Mouse (Mus musculus): Measurements from ENCODE around the gene Klhl42. TPM values are rescaled to one million over a fixed set of nuclear protein-coding genes. Genes with fewer than 3 reads are reported as not detected.

The Klhl42 gene
- polyA plus RNA-seq, 1 experiment from 2014 or later = 14.6 TPM

DNA sequence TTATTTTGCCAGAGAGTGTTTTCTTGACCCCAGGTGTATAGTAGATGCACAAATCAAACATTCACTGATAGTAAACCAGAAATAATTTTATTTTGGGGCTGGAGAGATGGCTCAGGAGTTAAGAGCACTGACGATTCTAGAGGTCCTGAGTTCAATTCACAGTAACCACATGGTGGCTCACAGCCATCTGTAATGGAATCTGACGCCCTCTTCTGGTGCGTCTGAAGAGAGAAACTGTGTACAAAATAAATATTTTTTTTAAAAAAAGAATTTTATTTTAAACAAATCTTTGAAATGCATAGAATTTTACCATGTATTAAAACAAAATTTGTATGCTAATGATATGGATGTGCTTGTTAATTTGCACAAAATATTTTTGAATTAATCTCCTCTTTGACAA is 2.7 kb upstream of the Klhl42 start:
- Histone ChIP-seq H3K27me3 (ENCODE audit: insufficient read depth, low read length) (no peaks in the 10 kb centered on the region), H3K36me3 (ENCODE audit: insufficient read depth) (0 out of 2 replicates have a peak, but pooled peaks cover 3% of the 10 kb centered on the region), H3K9me3 (ENCODE audit: low read depth, low read length) (no peaks in the 10 kb centered on the region), H3K27ac (ENCODE audit: low read depth) (no peak overlapping the region), H3K9ac (no peak overlapping the region), H3K4me1 (ENCODE audit: insufficient read depth) (0 out of 2 replicates have a peak, but pooled peaks cover 2% of the 10 kb centered on the region), H3K4me3 (ENCODE audit: low read depth, low read length) (no peak overlapping the region), H3K4me2 (no peak overlapping the region)
- ATAC-seq (ENCODE audit: insufficient read depth) = no peak
- WGBS = 72% methylated on average over 3 of the region's 3 CpGs
- peak; percentile 5; the same call in 1 of the 2 replicates for TF ChIP-seq CTCF (IDR thresholded peaks at IDR 0.05; ENCODE audit: low read depth)
- DNase-seq = no peak

DNA sequence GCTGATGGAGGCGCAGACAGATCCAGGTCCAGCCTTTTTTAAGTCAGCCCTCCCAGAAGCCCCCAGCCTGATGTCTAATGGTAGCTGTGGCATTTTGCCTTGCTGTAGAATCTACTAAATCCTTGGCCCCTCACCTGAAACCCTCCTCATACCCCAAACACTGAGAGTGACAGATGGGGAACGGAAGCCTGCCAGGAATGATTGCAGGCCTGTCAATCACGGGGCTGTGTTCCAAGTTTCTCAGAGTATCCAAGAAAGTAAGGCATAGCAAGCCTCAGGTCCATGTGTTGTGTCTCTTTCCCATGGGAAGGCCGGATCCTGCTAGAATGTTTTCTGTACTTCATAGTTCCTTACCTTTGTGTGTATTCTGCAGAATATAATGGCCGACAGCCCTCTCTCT is 988 bp upstream of the Klhl42 start:
- Histone ChIP-seq H3K27me3 (ENCODE audit: insufficient read depth, low read length) (no peaks in the 10 kb centered on the region), H3K9me3 (ENCODE audit: low read depth, low read length) (no peaks in the 10 kb centered on the region), H3K27ac (ENCODE audit: low read depth) (no peak overlapping the region), H3K4me1 (ENCODE audit: insufficient read depth) (0 out of 2 replicates have a peak, but pooled peaks cover 2% of the 10 kb centered on the region), H3K4me3 (ENCODE audit: low read depth, low read length) (no peak overlapping the region; the same call in 1 of the 2 replicates), H3K4me2 (peak overlapping the region; percentile 87), H3K36me3 (ENCODE audit: insufficient read depth) (0 out of 2 replicates have a peak, but pooled peaks cover 3% of the 10 kb centered on the region), H3K9ac (no peak overlapping the region)
- ATAC-seq (ENCODE audit: insufficient read depth) (no peak), DNase-seq (no peak)
- no peak for TF ChIP-seq CTCF (IDR thresholded peaks at IDR 0.05; ENCODE audit: low read depth)
- 78% methylated on average over 5 of the region's 5 CpGs for WGBS

DNA sequence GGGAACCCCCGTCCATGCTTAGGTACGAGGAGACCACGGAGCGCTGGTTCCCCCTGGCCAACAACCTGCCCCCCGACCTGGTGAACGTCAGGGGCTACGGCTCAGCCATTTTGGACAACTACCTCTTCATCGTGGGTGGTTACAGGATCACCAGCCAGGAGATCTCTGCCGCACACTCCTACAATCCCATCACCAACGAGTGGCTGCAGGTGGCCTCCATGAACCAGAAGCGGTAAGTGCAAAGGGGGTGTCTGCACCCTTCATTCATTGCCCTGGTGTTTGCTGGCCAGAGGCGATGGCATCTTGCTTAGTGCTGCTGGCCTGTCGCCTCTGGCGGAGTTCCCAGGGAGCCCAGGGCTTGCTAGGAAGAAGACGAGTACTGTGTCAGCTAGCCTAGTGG is 957 bp downstream of the Klhl42 start:
- H3K4me1 ChIP-seq (ENCODE audit: insufficient read depth) = 0 out of 2 replicates have a peak, but pooled peaks cover 2% of the 10 kb centered on the region
- H3K27ac ChIP-seq (ENCODE audit: low read depth) = peak overlapping the region; percentile 84; the same call in 1 of the 2 replicates
- no peaks in the 10 kb centered on the region for H3K9me3 ChIP-seq (ENCODE audit: low read depth, low read length)
- H3K27me3 ChIP-seq (ENCODE audit: insufficient read depth, low read length) = no peaks in the 10 kb centered on the region
- TF ChIP-seq CTCF (IDR thresholded peaks at IDR 0.05; ENCODE audit: low read depth) = no peak
- H3K4me2 ChIP-seq = peak overlapping the region; percentile 87
- H3K36me3 ChIP-seq (ENCODE audit: insufficient read depth) = 0 out of 2 replicates have a peak, but pooled peaks cover 3% of the 10 kb centered on the region
- DNase-seq (peak; percentile 58), ATAC-seq (ENCODE audit: insufficient read depth) (peak; percentile 12; the same call in 1 of the 2 replicates)
- peak overlapping the region; percentile 87 for H3K4me3 ChIP-seq (ENCODE audit: low read depth, low read length)
- peak overlapping the region; percentile 85 for H3K9ac ChIP-seq
- WGBS = 2% methylated on average over 15 of the region's 15 CpGs

DNA sequence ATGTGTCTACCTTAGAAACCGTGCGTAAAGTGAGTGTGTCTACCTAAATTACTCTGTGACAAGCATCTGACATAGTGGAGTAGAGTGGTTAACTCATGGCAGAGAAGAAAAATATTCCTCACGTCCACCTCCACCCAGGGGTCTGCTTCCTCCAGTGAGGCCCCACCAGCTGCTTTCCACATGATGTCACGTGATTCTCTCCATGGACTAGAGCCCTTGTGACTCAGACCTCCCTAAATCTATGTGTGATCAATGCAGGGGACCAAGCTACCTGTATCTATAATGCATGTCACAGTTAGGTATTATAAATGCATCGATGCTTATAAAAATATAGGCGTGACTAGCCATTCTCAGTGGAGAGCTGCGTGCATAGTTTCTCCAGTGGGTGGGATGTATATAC is 3.6 kb downstream of the Klhl42 start:
- Histone ChIP-seq H3K36me3 (ENCODE audit: insufficient read depth) (0 out of 2 replicates have a peak, but pooled peaks cover 9% of the 10 kb centered on the region), H3K9ac (no peak overlapping the region), H3K27ac (ENCODE audit: low read depth) (no peak overlapping the region), H3K4me3 (ENCODE audit: low read depth, low read length) (no peak overlapping the region), H3K4me1 (ENCODE audit: insufficient read depth) (0 out of 2 replicates have a peak, but pooled peaks cover 2% of the 10 kb centered on the region), H3K9me3 (ENCODE audit: low read depth, low read length) (no peaks in the 10 kb centered on the region), H3K4me2 (no peak overlapping the region), H3K27me3 (ENCODE audit: insufficient read depth, low read length) (no peaks in the 10 kb centered on the region)
- 78% methylated on average over 7 of the region's 7 CpGs for WGBS
- TF ChIP-seq CTCF (IDR thresholded peaks at IDR 0.05; ENCODE audit: low read depth) = no peak
- ATAC-seq (ENCODE audit: insufficient read depth) (no peak), DNase-seq (no peak)

DNA sequence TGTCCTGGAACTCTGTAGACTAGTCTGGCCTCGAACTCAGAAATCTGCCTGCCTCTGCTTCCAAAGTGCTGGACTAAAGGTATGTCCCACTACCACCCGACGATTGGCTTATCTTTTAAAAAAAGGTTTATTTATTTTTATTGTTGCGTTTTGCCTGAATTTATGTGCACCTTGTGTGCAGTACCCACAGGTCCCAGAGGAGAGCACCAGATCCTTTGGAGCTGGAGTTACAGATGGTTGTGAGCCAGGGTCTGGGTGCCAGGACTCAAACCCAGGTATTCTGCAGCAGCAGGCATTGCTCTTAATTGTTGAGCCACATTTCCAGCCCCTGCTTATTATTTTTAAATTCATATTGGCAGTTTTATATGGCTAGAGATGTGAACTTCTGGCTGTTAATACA is 4.9 kb downstream of the Klhl42 start:
- H3K4me1 ChIP-seq (ENCODE audit: insufficient read depth) = 0 out of 2 replicates have a peak, but pooled peaks cover 2% of the 10 kb centered on the region
- no peaks in the 10 kb centered on the region for H3K27me3 ChIP-seq (ENCODE audit: insufficient read depth, low read length)
- no peak overlapping the region for H3K9ac ChIP-seq
- no peaks in the 10 kb centered on the region for H3K9me3 ChIP-seq (ENCODE audit: low read depth, low read length)
- DNase-seq (no peak), ATAC-seq (ENCODE audit: insufficient read depth) (no peak)
- no peak overlapping the region for H3K27ac ChIP-seq (ENCODE audit: low read depth)
- no peak overlapping the region for H3K4me2 ChIP-seq
- no peak overlapping the region for H3K4me3 ChIP-seq (ENCODE audit: low read depth, low read length)
- no peak for TF ChIP-seq CTCF (IDR thresholded peaks at IDR 0.05; ENCODE audit: low read depth)
- 84% methylated on average over 4 of the region's 4 CpGs for WGBS
- 0 out of 2 replicates have a peak, but pooled peaks cover 15% of the 10 kb centered on the region for H3K36me3 ChIP-seq (ENCODE audit: insufficient read depth)

DNA sequence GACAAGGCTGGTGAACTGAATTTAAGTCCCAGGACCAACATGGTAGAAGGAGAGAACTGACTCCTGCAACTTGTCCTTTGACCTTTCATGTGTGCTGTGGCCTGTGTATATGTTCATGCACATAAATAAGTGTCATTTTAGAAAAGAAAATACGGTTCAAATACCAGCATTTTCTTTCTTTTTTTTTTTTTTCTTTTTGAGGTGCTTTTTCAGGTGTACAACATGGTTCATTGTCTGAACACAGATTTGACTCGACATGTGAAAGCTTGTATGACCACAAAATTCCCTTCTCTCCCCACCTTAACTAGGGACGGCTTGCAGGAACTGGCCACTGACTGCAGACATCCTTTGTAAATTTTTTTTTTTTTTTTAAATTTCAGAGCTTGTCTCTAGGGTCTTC is 5.8 kb downstream of the Klhl42 start:
- H3K4me2 ChIP-seq = no peak overlapping the region
- DNase-seq (no peak), ATAC-seq (ENCODE audit: insufficient read depth) (no peak)
- H3K27me3 ChIP-seq (ENCODE audit: insufficient read depth, low read length) = no peaks in the 10 kb centered on the region
- no peaks in the 10 kb centered on the region for H3K9me3 ChIP-seq (ENCODE audit: low read depth, low read length)
- no peak overlapping the region for H3K9ac ChIP-seq
- H3K36me3 ChIP-seq (ENCODE audit: insufficient read depth) = 0 out of 2 replicates have a peak, but pooled peaks cover 21% of the 10 kb centered on the region
- no peak overlapping the region for H3K4me3 ChIP-seq (ENCODE audit: low read depth, low read length)
- H3K27ac ChIP-seq (ENCODE audit: low read depth) = no peak overlapping the region
- 0 out of 2 replicates have a peak, but pooled peaks cover 2% of the 10 kb centered on the region for H3K4me1 ChIP-seq (ENCODE audit: insufficient read depth)
- no peak for TF ChIP-seq CTCF (IDR thresholded peaks at IDR 0.05; ENCODE audit: low read depth)
- 72% methylated on average over 3 of the region's 3 CpGs for WGBS

DNA sequence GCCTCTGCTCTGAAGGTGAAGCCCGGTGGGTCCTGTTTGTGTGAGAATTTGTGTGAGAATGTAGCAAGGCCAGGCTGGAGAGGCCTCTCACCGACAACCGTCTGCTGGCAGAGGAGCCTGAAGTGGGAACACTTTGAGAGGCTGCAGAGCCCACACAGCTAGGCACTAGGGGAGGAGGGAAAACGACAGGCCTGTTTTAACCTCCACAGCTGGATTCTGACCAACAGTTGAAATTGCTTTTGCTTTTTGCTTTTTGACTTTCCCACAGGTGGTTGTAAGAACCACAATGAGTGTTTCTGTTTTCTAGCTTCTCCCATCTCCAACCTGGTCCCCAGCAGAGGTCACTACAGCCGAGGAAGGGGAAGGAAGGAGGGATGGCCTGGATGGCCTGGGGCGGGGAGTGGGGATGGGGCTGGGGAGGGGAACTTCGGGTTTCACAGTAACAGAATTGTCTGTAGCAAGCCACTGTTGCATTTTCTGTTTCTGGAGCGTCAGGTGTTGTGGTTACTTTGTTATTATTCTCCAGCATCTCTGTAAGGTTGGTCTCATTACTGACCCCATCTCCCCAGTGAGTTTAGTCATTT is 6.3 kb downstream of the Klhl42 start:
- H3K9me3 ChIP-seq (ENCODE audit: low read depth, low read length) = no peaks in the 10 kb centered on the region
- DNase-seq (no peak), ATAC-seq (ENCODE audit: insufficient read depth) (no peak)
- no peaks in the 10 kb centered on the region for H3K27me3 ChIP-seq (ENCODE audit: insufficient read depth, low read length)
- no peak overlapping the region for H3K4me3 ChIP-seq (ENCODE audit: low read depth, low read length)
- no peak overlapping the region for H3K9ac ChIP-seq
- 0 out of 2 replicates have a peak, but pooled peaks cover 2% of the 10 kb centered on the region for H3K4me1 ChIP-seq (ENCODE audit: insufficient read depth)
- 49% methylated on average over 8 of the region's 8 CpGs for WGBS
- 0 out of 2 replicates have a peak, but pooled peaks cover 26% of the 10 kb centered on the region for H3K36me3 ChIP-seq (ENCODE audit: insufficient read depth)
- H3K27ac ChIP-seq (ENCODE audit: low read depth) = no peak overlapping the region
- no peak overlapping the region for H3K4me2 ChIP-seq
- no peak for TF ChIP-seq CTCF (IDR thresholded peaks at IDR 0.05; ENCODE audit: low read depth)

Measured in lung, embryonic 14.5 days (tissue).